Mouse (Mus musculus) hematopoietic stem cell, adult 5-6 weeks (primary cell): ENCODE measurements around the gene Polr2l. TPM values are rescaled to one million over a fixed set of nuclear protein-coding genes. Genes with fewer than 3 reads are reported as not detected.

Source experiments
- ATAC-seq, 2 experiments: fragments of 125-278 bp in 1 of 2; replicated peaks in 1 of 2; 2 replicates each; pipeline ENCODE4 v1.8.0; 2016 to 2017; ENCODE audit warnings: inconsistent platforms in 2 of 2, mild to moderate bottlenecking in 2 of 2, moderate number of reproducible peaks in 2 of 2, low read depth in 1 of 2, moderate TSS enrichment in 1 of 2; ENCODE audit not compliant: low FRiP score in 2 of 2, poor library complexity in 2 of 2, severe bottlenecking in 2 of 2, insufficient read depth in 1 of 2, low TSS enrichment in 1 of 2
- total RNA-seq: library from RNA; stranded (forward); fragments of 172-1452, 232-1000 nt; gene quantifications from 2 replicates; pipeline ENCODE4 v1.2.3, GENCODE M21; 2017

Gene Polr2l
- total RNA-seq, 1 experiment from 2014 or later = 26.8 TPM

DNA sequence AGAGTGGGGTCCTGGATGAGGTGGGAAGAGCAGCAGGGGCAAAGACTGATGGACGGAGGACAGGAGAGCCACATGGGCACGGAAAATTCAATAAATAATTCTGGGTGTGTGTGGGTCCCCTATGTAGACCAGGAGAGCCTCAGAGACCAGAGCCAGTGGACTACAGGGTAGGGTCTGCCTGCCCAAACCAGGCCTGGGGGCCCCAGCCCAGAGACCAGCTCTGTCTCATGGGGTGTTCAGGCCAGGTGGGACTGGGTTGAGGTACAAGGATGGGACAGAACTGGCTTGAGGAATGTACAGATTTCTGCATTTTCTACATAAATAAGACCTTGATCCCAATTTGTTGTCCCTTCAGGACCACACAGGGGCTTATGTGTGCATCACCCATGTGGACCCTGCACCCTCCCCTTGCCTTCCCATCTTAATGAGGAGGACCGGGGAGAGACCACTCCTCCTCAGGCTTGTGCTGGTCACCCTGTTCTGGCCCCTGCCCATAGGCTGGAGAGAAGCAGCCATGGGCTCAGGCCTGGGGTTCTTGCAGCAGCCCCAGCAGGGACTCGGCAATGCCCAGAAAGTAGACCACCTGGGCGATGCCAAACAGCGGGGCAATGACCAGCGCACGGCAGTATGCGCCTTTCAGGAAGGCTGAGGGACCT is 44.2 kb downstream of the Polr2l start:
- ATAC-seq = no peak

- ATAC-seq = no peak
Observed at GRCm38 (mm10) chr7:141429840-141430584, 44.9 kb downstream of the Polr2l start.

GRCm38 (mm10) chr7:141429310-141429709 is 45.6 kb downstream of the Polr2l start, which contains the start of gene Cend1:
Gene Cend1, minus strand, starts transcription at chr7:141429491.
- ATAC-seq = no peak

GRCm38 (mm10) chr7:141428701-141429100 is 46.2 kb downstream of the Polr2l start:
- ATAC-seq = no peak

- ATAC-seq = no peak
Observed at GRCm38 (mm10) chr7:141426948-141427730, 47.8 kb downstream of the Polr2l start.

DNA sequence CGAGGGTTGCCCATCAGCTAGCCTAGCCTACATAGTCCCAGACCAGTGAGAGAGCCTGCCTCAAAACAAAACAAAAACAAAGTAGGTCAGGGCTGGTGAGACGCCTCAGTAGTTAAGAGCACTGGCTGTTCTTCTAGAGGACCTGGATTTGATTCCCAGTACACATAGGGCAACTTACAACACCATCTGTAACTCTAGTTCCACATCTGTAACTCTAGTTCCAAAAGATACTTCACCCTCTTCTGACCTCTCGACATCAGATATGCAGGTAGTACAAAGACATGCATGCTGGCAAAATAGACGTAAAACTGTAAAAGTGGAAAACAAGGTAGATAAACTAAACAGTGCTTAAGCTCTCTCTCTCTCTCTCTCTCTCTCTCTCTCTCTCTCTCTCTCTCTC is 51.1 kb downstream of the Polr2l start:
- no peak for ATAC-seq

Other genes with a start within 250 kb of the Polr2l start
- gene Phrf1, start 246.3 kb downstream of the Polr2l start, total RNA-seq = 52.5 and 77.3 TPM in 2 replicates
- 15.4 and 26.7 TPM in 2 replicates for gene Irf7, start 208.7 kb downstream of the Polr2l start, total RNA-seq
- gene Cdhr5, start 198.3 kb downstream of the Polr2l start, total RNA-seq = not detected in 2 replicates
- not detected in 2 replicates for gene Sct, start 196.0 kb downstream of the Polr2l start, total RNA-seq
- not detected in 2 replicates for gene Drd4, start 183.1 kb downstream of the Polr2l start, total RNA-seq
- gene Deaf1, start 147.4 kb downstream of the Polr2l start, total RNA-seq = 18.7 and 25.8 TPM in 2 replicates
- 10.5 and 12.6 TPM in 2 replicates for gene Tmem80, start 147.4 kb downstream of the Polr2l start, total RNA-seq
- 4.4 and 4.7 TPM in 2 replicates for gene Eps8l2, start 136.3 kb downstream of the Polr2l start, total RNA-seq
- 227 and 363 TPM in 2 replicates for gene Taldo1, start 82.9 kb downstream of the Polr2l start, total RNA-seq
- 18.4 and 20.4 TPM in 2 replicates for gene Gatd1, start 61.0 kb downstream of the Polr2l start, total RNA-seq
- not detected in 2 replicates for gene Cend1, start 45.6 kb downstream of the Polr2l start, total RNA-seq
- gene Slc25a22, start 37.2 kb downstream of the Polr2l start, total RNA-seq = 8.0 and 9.7 TPM in 2 replicates
- gene Pidd1, start 31.1 kb downstream of the Polr2l start, total RNA-seq = 6.5 and 8.5 TPM in 2 replicates
- gene Rplp2, start 27.8 kb downstream of the Polr2l start, total RNA-seq = 1,528 and 3,641 TPM in 2 replicates
- 15.1 and 15.5 TPM in 2 replicates for gene Pnpla2, start 19.9 kb downstream of the Polr2l start, total RNA-seq
- gene Cracr2b, start 14.0 kb downstream of the Polr2l start, total RNA-seq = 5.2 and 8.4 TPM in 2 replicates
- 45.0 and 46.6 TPM in 2 replicates for gene Cd151, start 7.7 kb downstream of the Polr2l start, total RNA-seq
- 61.4 and 81.5 TPM in 2 replicates for gene Tspan4, start 108 bp upstream of the Polr2l start, total RNA-seq
- gene Chid1, start 64.7 kb upstream of the Polr2l start, total RNA-seq = 16.6 and 26.5 TPM in 2 replicates
- 38.4 and 40.7 TPM in 2 replicates for gene Ap2a2, start 87.0 kb upstream of the Polr2l start, total RNA-seq
- not detected in 2 replicates for gene Muc6, start 180.2 kb upstream of the Polr2l start, total RNA-seq
- not detected in 2 replicates for gene Muc2, start 215.2 kb upstream of the Polr2l start, total RNA-seq